Mouse (Mus musculus): Measurements from ENCODE around the gene Zxdc. TPM values are rescaled to one million over a fixed set of nuclear protein-coding genes. Genes with fewer than 3 reads are reported as not detected.

Zxdc gene
- polyA plus RNA-seq, 1 experiment from 2014 or later = 6.9 TPM

DNA sequence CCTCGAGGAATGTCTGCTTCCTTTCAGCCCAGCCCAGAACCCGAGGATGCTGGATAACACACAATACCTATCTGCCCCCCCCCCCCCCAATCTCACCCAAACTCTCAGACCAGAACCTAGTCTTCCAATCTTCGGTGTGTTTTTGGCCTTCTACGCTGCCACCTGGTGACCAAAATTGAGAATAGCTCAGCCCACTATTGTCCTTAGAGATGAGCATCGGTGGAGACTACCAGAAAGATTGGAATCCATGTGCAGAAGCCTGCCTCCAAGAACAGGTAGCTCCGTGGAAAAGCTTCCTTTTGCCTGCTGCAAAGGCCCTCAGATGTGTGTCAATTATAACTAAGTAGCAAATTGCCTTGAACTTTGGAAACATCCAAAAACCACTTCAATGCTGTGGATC lies 41.6 kb upstream of the Zxdc start:
- Histone ChIP-seq H3K4me1 (ENCODE audit: insufficient read depth, low read depth, low read length) (no peaks in the 10 kb centered on the region), H3K9me3 (ENCODE audit: low read length) (no peaks in the 10 kb centered on the region), H3K27ac (ENCODE audit: low read length) (no peak overlapping the region), H3K27me3 (replicated peaks; ENCODE audit: insufficient read depth, low read length) (no peaks in the 10 kb centered on the region), H3K36me3 (ENCODE audit: insufficient read depth, low read length) (no peaks in the 10 kb centered on the region), H3K4me2 (replicated peaks; ENCODE audit: low read depth, low read length) (no peak overlapping the region), H3K9ac (replicated peaks; ENCODE audit: low read depth) (no peak overlapping the region), H3K4me3 (ENCODE audit: low read depth, low read length) (no peak overlapping the region)
- DNase-seq (ENCODE audit: low spot score) (no peak), ATAC-seq (no peak)
- TF ChIP-seq CTCF (IDR thresholded peaks at IDR 0.05) (peak; percentile 61), EP300 (IDR thresholded peaks at IDR 0.05) (no peak)
- 17% methylated on average over 6 of the region's 6 CpGs for WGBS

GRCm38 (mm10) chr6:90329953-90330352 lies 39.3 kb upstream of the Zxdc start:
- no peaks in the 10 kb centered on the region for H3K4me1 ChIP-seq (ENCODE audit: insufficient read depth, low read depth, low read length)
- H3K9ac ChIP-seq (replicated peaks; ENCODE audit: low read depth) = no peak overlapping the region
- H3K27me3 ChIP-seq (replicated peaks; ENCODE audit: insufficient read depth, low read length) = no peaks in the 10 kb centered on the region
- no peak overlapping the region for H3K4me3 ChIP-seq (ENCODE audit: low read depth, low read length)
- WGBS = 8% methylated on average over 1 of the region's 1 CpGs
- no peaks in the 10 kb centered on the region for H3K36me3 ChIP-seq (ENCODE audit: insufficient read depth, low read length)
- no peak overlapping the region for H3K4me2 ChIP-seq (replicated peaks; ENCODE audit: low read depth, low read length)
- TF ChIP-seq EP300 (IDR thresholded peaks at IDR 0.05) (no peak), CTCF (IDR thresholded peaks at IDR 0.05) (peak; percentile 28)
- H3K9me3 ChIP-seq (ENCODE audit: low read length) = no peaks in the 10 kb centered on the region
- H3K27ac ChIP-seq (ENCODE audit: low read length) = no peak overlapping the region
- ATAC-seq = no peak
- DNase-seq (ENCODE audit: low spot score) = peak; percentile 48

- H3K36me3 ChIP-seq (ENCODE audit: insufficient read depth, low read length) = no peaks in the 10 kb centered on the region
- H3K4me1 ChIP-seq (ENCODE audit: insufficient read depth, low read depth, low read length) = no peaks in the 10 kb centered on the region
- no peak within 1 kb of the TSS for H3K4me3 ChIP-seq (ENCODE audit: low read depth, low read length)
- TF ChIP-seq EP300 (IDR thresholded peaks at IDR 0.05) (no peak), CTCF (IDR thresholded peaks at IDR 0.05) (no peak)
- ATAC-seq (no peak), DNase-seq (ENCODE audit: low spot score) (no peak)
- no peak within 1 kb of the TSS for H3K4me2 ChIP-seq (replicated peaks; ENCODE audit: low read depth, low read length)
- no peaks in the 10 kb centered on the region for H3K27me3 ChIP-seq (replicated peaks; ENCODE audit: insufficient read depth, low read length)
- no peak within 1 kb of the TSS for H3K27ac ChIP-seq (ENCODE audit: low read length)
- 73% methylated on average over 7 of the region's 7 CpGs for WGBS
- H3K9ac ChIP-seq (replicated peaks; ENCODE audit: low read depth) = no peak within 1 kb of the TSS
- no peaks in the 10 kb centered on the region for H3K9me3 ChIP-seq (ENCODE audit: low read length)
Observed at GRCm38 (mm10) chr6:90332561-90333425, 36.5 kb upstream of the Zxdc start, which contains the start of gene Uroc1. Gene Uroc1, plus strand, starts transcription at chr6:90333284.

DNA sequence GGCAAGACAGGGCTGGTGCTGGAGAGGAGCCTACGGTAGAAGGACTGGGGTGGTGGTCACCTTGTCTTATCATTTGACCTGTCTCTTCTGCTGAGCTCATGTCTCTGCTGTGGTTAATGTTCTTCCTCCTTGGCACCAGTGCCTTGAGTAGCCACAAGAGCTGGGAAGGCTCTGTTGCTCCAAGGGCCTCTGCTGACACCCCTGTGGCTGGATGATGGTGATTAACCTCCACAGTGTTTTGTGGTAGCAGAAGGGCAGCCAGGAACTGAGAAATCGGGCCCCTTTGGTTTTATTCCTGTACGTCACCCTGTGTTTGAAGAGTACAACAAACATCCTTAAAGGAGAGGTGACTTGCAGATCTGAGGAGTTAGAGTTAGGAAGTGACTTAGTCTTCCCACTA lies 35.0 kb upstream of the Zxdc start:
- no peak overlapping the region for H3K9ac ChIP-seq (replicated peaks; ENCODE audit: low read depth)
- no peak overlapping the region for H3K4me3 ChIP-seq (ENCODE audit: low read depth, low read length)
- no peaks in the 10 kb centered on the region for H3K27me3 ChIP-seq (replicated peaks; ENCODE audit: insufficient read depth, low read length)
- ATAC-seq (no peak), DNase-seq (ENCODE audit: low spot score) (no peak)
- TF ChIP-seq CTCF (IDR thresholded peaks at IDR 0.05) = no peak
- no peak for TF ChIP-seq EP300 (IDR thresholded peaks at IDR 0.05)
- no peaks in the 10 kb centered on the region for H3K4me1 ChIP-seq (ENCODE audit: insufficient read depth, low read depth, low read length)
- H3K9me3 ChIP-seq (ENCODE audit: low read length) = no peaks in the 10 kb centered on the region
- WGBS = 43% methylated on average over 3 of the region's 3 CpGs
- H3K27ac ChIP-seq (ENCODE audit: low read length) = no peak overlapping the region
- H3K36me3 ChIP-seq (ENCODE audit: insufficient read depth, low read length) = no peaks in the 10 kb centered on the region
- no peak overlapping the region for H3K4me2 ChIP-seq (replicated peaks; ENCODE audit: low read depth, low read length)

- Histone ChIP-seq H3K4me2 (replicated peaks; ENCODE audit: low read depth, low read length) (no peak overlapping the region), H3K27ac (ENCODE audit: low read length) (no peak overlapping the region), H3K4me3 (ENCODE audit: low read depth, low read length) (no peak overlapping the region), H3K4me1 (ENCODE audit: insufficient read depth, low read depth, low read length) (no peaks in the 10 kb centered on the region), H3K9ac (replicated peaks; ENCODE audit: low read depth) (no peak overlapping the region), H3K9me3 (ENCODE audit: low read length) (no peaks in the 10 kb centered on the region), H3K36me3 (ENCODE audit: insufficient read depth, low read length) (no peaks in the 10 kb centered on the region), H3K27me3 (replicated peaks; ENCODE audit: insufficient read depth, low read length) (no peaks in the 10 kb centered on the region)
- TF ChIP-seq CTCF (IDR thresholded peaks at IDR 0.05) = no peak
- TF ChIP-seq EP300 (IDR thresholded peaks at IDR 0.05) = no peak
- 69% methylated on average over 2 of the region's 2 CpGs for WGBS
- DNase-seq (ENCODE audit: low spot score) = no peak
- no peak for ATAC-seq
Observed at GRCm38 (mm10) chr6:90342343-90342742, 26.9 kb upstream of the Zxdc start.

DNA sequence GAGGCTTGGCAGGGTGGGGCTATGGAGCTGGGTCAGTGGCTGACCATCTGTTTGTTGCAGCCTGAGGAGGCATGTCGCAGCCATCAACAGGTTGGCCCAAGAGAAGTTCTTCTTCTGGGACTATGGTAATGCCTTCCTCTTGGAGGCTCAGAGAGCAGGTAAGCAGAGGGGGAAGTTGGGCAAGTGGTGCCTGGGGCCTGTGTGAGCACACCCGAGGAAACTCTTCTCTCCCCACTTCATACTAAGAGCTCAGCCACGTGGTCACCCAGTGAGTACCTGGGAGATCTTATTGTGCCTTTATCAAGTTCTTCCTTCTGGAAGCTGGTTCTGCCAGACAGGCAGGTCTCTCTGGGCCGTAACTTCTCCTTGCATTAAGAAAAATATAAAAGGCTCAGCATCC lies 22.1 kb upstream of the Zxdc start:
- 57% methylated on average over 4 of the region's 4 CpGs for WGBS

More for the DNA sequence above, 22.1 kb upstream of the Zxdc start:
- DNase-seq (ENCODE audit: low spot score) = peak; percentile 76
- Histone ChIP-seq H3K4me3 (ENCODE audit: low read depth, low read length) (no peak overlapping the region), H3K9ac (replicated peaks; ENCODE audit: low read depth) (no peak overlapping the region), H3K4me1 (ENCODE audit: insufficient read depth, low read depth, low read length) (no peaks in the 10 kb centered on the region), H3K27me3 (replicated peaks; ENCODE audit: insufficient read depth, low read length) (no peaks in the 10 kb centered on the region), H3K9me3 (ENCODE audit: low read length) (no peaks in the 10 kb centered on the region), H3K36me3 (ENCODE audit: insufficient read depth, low read length) (no peaks in the 10 kb centered on the region), H3K27ac (ENCODE audit: low read length) (no peak overlapping the region), H3K4me2 (replicated peaks; ENCODE audit: low read depth, low read length) (no peak overlapping the region)
- TF ChIP-seq CTCF (IDR thresholded peaks at IDR 0.05) (no peak), EP300 (IDR thresholded peaks at IDR 0.05) (peak; percentile 15; the same call in 1 of the 2 replicates)
- peak; percentile 90 for ATAC-seq

All from lung, postnatal 0 days (tissue).